Mouse (Mus musculus): Measurements from ENCODE around the gene Cbx1.
"Not testable (repeated sequence)": the region's sequence is repeated elsewhere in the genome, so short reads cannot be mapped to it uniquely, and the experiment has no call there.

Cbx1 gene

GRCm38 (mm10) chr11:96776068-96776467, 12.9 kb upstream of the Cbx1 start:
- no peak for DNase-seq

DNA sequence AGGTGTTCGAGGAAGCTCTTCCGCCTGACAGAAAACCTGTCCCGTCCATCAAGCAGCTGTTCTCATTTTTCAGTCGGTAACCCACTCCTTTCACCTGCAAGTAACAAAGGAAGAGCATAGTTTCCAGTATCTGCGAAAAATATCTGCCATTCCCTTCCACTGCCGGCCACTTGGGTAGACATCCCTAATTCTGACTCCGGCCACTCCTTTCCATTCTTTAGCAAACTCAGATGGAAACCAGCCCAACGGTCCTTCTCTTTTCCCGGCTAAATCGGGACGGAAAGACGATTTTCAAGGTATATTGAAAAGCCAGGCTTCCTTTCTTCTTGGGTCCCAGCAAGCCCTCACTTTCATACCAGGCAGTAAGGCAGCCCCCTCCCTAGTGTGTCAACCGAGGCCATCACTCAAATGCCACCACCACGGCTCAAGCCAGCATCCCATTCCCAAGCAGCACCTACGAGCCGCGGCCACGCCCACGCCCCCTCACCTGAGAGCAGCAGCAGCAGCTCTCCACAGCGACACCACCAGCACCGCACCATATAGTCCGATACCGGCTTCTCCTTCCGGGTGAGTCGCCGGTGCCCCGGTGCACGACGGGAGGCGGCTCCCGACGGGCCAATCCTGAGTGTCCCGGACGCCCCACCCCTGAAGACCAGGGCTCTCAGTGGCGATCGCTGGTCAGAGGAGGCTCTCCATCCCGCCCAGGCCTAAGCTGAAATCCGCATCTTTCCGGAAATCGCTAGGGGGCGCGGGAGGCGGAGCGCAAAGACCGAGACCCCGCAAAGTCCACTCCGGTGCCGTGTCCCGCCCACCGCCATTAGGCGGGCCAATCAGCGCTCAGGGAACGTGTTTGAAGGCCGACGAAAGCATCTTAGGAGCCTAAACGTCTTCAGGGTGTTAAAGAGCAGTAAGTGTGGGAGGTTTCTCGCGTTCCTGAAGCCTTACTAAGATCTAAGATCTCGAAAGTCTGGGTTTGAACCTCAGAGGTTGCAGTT, 11.7 kb upstream of the Cbx1 start, which contains the start of gene Snx11:
Gene Snx11 (minus strand): TSS at position 592 of the 995 bp plus-strand sequence.
- peak; percentile 100 for DNase-seq

GRCm38 (mm10) chr11:96778061-96778627, 10.8 kb upstream of the Cbx1 start:
- DNase-seq = not testable (repeated sequence)

DNA sequence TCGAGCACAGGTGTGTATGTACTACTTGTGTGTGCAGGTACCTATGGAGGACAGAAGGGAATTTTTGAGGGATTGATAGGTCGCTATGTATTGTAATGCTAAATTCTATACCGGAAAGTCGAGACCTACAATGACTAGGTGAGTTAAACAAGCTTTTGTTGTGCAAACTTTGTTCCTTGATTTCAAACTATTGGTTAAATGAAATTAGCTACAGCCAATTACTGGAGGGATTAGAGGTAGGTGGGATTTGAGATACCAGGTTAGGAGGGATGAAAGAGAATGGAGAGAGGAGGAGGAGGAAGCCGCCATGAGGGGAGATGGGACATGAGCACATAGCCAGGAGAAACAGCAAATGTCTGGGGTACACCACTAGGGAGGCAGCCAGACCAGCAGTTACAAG, 8.6 kb upstream of the Cbx1 start:
- DNase-seq = no peak

GRCm38 (mm10) chr11:96781425-96781824, 7.5 kb upstream of the Cbx1 start:
- DNase-seq = no peak

DNA sequence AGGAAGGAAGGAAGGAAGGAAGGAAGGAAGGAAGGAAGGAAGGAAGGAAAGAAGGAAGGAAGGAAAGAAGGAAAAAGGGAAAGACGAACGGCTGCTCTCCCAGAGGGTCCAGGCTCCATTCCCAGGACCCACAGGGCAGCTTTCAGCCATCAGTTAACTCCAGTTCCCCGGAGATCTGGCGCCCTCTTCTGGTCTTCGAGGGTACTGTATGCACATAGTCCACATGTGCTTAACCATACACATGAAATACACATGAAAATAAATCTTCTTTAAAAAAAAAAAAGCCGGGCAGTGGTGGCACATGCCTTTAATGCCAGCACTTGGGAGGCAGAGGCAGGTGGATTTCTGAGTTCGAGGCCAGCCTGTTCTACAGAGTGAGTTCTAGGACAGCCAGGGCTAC, 4.1 kb upstream of the Cbx1 start:
- DNase-seq = peak; percentile 52

DNA sequence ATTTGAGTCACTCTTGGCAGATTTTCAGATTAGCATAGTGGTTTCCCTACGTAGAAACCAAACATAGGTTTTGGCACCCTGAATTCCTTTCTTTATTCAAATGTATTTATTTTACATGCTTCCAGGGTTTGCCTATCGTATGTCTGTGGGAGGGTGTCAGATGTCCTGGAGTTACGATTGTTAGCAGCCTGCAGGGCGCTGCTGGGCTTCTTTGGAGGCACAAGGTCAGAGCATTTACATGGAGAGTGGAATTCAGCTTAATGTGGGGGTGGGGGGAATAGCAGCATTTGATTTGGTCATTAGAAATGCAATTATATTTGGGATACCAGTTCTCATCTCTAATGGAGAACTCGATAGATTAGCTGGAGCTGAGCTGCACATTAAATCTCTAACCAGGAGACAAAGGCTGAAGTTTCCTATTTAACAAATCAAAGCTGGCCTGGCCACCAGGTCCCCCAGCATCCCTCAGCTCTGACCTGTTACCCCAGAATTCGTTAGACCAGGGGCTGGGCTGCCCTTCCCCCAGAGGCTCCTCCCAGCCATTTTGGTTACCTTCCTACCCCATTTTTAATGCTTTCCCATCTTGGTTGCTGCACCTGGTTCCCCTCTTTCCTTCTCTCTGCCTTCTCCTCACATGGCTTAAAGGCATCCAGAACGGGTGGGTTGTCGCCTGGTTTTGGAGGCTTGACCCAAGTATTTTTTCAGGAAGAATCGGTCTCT, 2.0 kb upstream of the Cbx1 start:
- no peak for DNase-seq

GRCm38 (mm10) chr11:96789990-96790389, 1.1 kb downstream of the Cbx1 start:
- DNase-seq = no peak

DNA sequence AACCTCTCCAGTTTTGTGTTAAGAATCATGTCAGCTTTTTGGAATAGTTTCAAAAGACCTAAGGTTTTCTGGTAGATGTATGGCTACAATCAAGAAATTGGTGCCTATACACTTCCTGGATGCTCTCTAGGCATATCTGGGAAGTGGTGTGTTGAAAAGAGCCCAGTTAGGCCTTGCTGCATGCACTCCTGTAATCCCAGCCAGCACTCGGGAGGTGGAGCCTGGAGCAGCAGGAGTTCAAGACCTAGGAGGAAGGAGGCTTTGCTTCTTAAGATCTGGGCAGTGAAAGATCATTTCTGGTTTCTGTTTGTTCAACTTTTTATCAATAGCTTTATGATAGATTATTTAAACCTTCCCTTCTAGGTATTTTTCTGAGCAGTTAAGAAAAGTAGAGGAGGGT, 1.8 kb downstream of the Cbx1 start:
- no peak for DNase-seq

GRCm38 (mm10) chr11:96795491-96795890, 6.6 kb downstream of the Cbx1 start:
- no peak for DNase-seq

GRCm38 (mm10) chr11:96796081-96796480, 7.2 kb downstream of the Cbx1 start:
- no peak for DNase-seq

GRCm38 (mm10) chr11:96796586-96796985, 7.7 kb downstream of the Cbx1 start:
- no peak for DNase-seq

DNA sequence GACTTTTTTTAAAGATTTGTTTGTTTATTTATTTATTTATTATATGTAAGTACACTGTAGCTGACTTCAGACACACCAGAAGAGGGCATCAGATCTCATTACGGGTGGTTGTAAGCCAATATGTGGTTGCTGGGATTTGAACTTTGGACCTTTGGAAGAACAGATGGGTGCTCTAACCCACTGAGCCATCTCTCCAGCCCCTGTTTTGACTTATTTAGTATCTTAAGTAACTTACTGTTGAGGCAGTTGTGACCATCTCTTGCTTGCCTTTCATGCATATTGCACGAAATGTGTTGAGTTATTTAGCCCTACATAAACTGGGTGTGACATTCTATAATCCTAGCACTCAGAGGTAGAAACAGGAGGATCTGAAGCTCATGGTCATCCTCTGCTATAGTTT, 10.6 kb downstream of the Cbx1 start:
- DNase-seq = no peak

GRCm38 (mm10) chr11:96805606-96806005, 16.7 kb downstream of the Cbx1 start:
- DNase-seq = no peak

GRCm38 (mm10) chr11:96808066-96808465, 19.1 kb downstream of the Cbx1 start:
- DNase-seq = no peak

DNA sequence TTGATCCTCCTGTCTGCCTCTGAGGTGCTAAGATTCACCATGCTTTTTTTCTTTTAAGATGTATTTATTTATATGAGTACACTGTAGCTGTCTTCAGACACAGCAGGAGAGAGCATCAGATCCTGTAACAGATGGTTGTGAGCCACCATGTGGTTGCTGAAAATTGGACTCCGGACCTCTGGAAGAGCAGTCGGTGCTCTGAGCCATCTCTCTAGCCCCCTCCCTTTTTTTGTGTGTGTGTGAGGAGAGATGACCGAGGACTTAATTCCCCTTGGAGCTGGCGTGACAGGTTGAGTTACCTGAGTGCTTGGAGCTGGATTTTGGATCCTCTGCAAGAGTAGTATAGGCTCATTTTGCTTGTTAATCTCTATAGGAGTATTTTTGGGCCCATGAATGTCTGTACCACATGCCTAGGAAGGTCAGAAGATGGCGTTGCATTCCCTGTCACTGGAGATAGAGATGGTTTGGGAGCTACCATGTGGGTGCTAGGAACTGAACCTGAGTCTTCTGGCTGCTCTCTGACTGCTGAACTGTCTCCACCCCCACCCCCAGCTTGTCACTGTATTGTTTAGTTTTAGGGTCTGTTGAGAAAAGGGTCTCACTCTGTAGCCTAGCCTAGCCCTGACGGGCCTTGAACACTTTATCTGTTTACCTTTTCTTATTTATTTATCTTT, 20.8 kb downstream of the Cbx1 start:
- no peak for DNase-seq

DNA sequence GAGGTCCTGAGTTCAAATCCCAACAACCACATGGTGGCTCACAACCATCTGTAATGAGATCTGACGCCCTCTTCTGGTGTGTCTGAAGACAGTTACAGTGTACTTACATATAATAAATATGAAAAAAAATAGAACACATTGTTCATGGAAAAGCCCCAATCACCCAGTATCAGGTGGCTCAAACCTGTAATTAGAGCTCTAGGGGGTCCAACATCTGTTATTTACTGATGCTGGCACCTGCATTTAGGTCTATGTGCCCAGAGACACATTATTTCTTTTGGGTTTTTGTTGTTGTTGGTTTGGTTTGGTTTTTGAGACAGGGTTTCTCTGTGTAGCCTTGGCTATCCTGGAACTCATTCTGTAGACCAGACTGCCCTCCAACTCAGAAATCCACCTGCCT, 22.3 kb downstream of the Cbx1 start:
- not testable (repeated sequence) for DNase-seq

GRCm38 (mm10) chr11:96813455-96813854, 24.5 kb downstream of the Cbx1 start:
- DNase-seq = no peak

DNA sequence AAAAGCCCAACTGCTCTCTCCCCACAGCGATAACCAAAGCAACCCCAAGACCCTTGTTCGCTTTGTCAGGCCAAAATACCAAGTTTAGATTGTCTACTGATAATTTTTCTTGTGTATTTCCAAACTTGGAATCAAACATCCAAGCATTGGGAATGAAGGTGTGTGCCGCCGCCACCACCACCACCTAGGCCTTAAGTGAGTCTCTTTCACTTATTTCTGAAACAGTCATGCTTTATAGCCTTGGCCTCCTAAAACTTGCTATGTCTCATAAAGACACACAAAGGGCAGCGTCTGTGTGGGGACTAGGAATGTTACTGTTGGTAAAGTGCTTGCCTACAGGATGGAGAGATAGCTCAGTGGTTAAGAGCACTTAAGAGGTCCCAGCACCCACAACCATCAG, 25.0 kb downstream of the Cbx1 start:
- DNase-seq = no peak

DNA sequence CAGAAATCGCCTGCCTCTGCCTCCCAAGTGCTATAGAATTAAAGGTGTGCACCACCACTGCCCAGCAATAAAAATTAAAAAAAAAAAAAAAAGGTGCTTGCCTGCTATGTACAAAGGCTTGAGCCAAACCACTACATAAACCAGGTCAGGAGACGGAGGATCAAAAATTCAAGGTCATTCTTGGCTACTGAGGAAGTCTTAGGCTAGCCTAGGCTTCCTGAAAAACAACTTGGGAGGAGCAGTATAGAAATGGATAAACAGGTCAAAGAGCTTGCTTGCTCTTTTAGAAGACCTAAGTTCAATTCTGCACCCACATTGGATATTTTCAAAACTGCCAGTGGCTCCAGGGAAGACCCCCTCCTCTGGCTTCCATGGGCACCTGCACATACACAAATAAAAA, 25.5 kb downstream of the Cbx1 start:
- DNase-seq = no peak

DNA sequence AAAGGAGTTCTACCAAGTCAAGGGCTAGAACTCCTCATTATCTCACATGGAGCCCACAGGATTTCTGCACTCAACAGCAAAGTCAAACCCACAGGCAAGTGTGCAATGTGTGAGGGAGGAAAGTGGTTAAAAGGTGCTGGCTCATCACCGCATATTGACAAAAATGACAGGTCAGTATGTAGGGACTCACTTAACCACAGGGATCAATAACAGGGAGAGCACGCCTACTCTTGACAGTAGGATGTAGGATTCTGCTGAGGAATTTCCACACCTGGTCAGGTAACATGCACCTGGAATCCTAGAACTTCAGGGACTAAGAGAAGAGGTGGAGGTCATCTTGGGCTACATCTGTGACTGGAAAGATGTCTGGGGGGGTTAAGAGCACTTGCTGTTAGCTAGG, 27.0 kb downstream of the Cbx1 start:
- no peak for DNase-seq

GRCm38 (mm10) chr11:96816494-96816893, 27.6 kb downstream of the Cbx1 start:
- DNase-seq = no peak

DNA sequence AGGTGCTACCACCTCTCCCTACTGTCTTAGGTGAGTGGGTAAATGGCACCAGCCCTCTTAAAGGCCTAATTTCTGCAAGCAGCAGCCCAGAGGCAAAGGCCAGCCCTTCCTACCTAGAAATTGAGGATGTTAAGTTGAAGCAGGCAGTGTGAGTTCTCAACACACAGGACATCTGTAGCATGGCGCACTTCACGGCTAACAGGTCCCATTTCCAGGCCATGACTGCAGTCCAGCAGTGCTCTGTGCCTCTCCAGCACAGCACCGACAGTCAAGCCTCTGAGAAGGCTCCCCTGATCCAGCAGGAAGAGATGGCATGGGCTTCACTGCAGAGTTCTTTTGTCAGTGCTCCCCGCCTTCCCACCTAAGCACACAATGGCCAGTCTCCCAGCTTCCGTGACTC, 28.1 kb downstream of the Cbx1 start:
- DNase-seq = no peak

Data from cerebellum, adult 11 months (tissue).